Mouse (Mus musculus) brain, embryonic 14.5 days (tissue): ENCODE measurements around the gene Exph5.

Experiments
- CTCF ChIP-seq: fragments of 200-500 bp; IDR thresholded peaks from 2 replicates; pipeline ENCODE4 v1.5.1; 2012; ENCODE audit warnings: inconsistent platforms, mild to moderate bottlenecking, moderate library complexity, borderline replicate concordance; ENCODE audit not compliant: insufficient read depth, insufficient read length; ENCODE audit errors: extremely low read depth
- POLR2A ChIP-seq: fragments of 200-500 bp; IDR thresholded peaks from 2 replicates; pipeline ENCODE4 v1.6.1; 2012; ENCODE audit warnings: mild to moderate bottlenecking, inconsistent platforms, borderline replicate concordance; ENCODE audit not compliant: poor library complexity, insufficient read depth, insufficient read length, severe bottlenecking; ENCODE audit errors: extremely low read depth

- TF ChIP-seq CTCF (no peak), POLR2A (no peak)
Measured at GRCm38 (mm10) chr9:53290006-53290405, 11.5 kb upstream of the Exph5 start.
